22 mouse cellular contexts compared by ENCODE assay signal in genomic region chr2:101739914-101740313, GRCm38 (mm10).
A peak's percentile ranks its signal among the peaks of the same experiment; 100 is the strongest.
DNase-seq lines count a peak whose midpoint lies in the region; ATAC-seq and TF ChIP-seq lines count a peak whose summit lies in the region.
"Had no signal": no experiment of that assay in that cellular context is flagged by ENCODE, and none has a peak within 500 bp of the region (broad histone marks: within the 10 kb centered on the region; RNA-seq: fewer than 3 reads in every experiment).

No protein-coding gene starts in this region.

- WGBS in lung, embryonic 16.5 days: 53% methylated on average over 5 of the region's 5 CpGs
- WGBS in lung, postnatal 0 days: 61% methylated on average over 5 of the region's 5 CpGs

- ATAC-seq in lung, embryonic 16.5 days (ENCODE audit: low read depth): peak; percentile 76
- peak; percentile 89 for ATAC-seq in lung, postnatal 0 days
- ATAC-seq: forebrain, embryonic 15.5 days; hindbrain, embryonic 16.5 days; inflammation-experienced regulatory T-cells, adult 6 months had no signal

- peaks cover 18% of the 10 kb centered on the region; the same call in 1 of the 2 replicates for H3K4me1 ChIP-seq in lung, embryonic 16.5 days (replicated peaks; ENCODE audit: control insufficient read depth, insufficient read depth, low read length)
- H3K4me1 ChIP-seq in lung, postnatal 0 days (ENCODE audit: insufficient read depth, low read depth, low read length): no peaks in the 10 kb centered on the region
- H3K4me1 ChIP-seq: forebrain, embryonic 15.5 days; hindbrain, embryonic 12.5 days had no signal

- peak; percentile 93 for TF ChIP-seq EP300 in lung, postnatal 0 days (IDR thresholded peaks at IDR 0.05)

- peaks cover 4% of the 10 kb centered on the region; the same call in 1 of the 2 replicates for H3K36me3 ChIP-seq in lung, embryonic 16.5 days (ENCODE audit: control insufficient read depth, insufficient read depth, low read length)
- no peaks in the 10 kb centered on the region for H3K36me3 ChIP-seq in lung, postnatal 0 days (ENCODE audit: insufficient read depth, low read length)
- H3K36me3 ChIP-seq: embryonic facial prominence, embryonic 15.5 days; forebrain, embryonic 15.5 days; hindbrain, embryonic 12.5 days had no signal

- no peaks in the 10 kb centered on the region for H3K9me3 ChIP-seq in lung, embryonic 16.5 days (ENCODE audit: control insufficient read depth, low read length)
- H3K9me3 ChIP-seq in lung, postnatal 0 days (ENCODE audit: low read length): no peaks in the 10 kb centered on the region
- H3K9me3 ChIP-seq: embryonic facial prominence, embryonic 15.5 days; forebrain, embryonic 15.5 days; heart, embryonic 10.5 days; hindbrain, embryonic 12.5 days had no signal

- 0 out of 2 replicates have a peak, but pooled peaks have one; percentile 5 for TF ChIP-seq CTCF in lung, postnatal 0 days (IDR thresholded peaks at IDR 0.05)

- DNase-seq in embryo, embryonic 11 days: peak; percentile 20
- no peak for DNase-seq in embryo, embryonic 10.5 days (ENCODE audit: low spot score)
- DNase-seq in lung, postnatal 10 days: no peak
- peak; percentile 65 for DNase-seq in lung, postnatal 0 days (ENCODE audit: low spot score)
- no peak for DNase-seq in testis, postnatal 10 days (ENCODE audit: low spot score)
- no peak for DNase-seq in adrenal gland, adult 18-20 months (ENCODE audit: low spot score in 2 of 2)
- no peak for DNase-seq in ovary, postnatal 14 days (ENCODE audit: low spot score)
- DNase-seq: adrenal gland, postnatal 14 days; cerebellum, adult 11-12 months; cerebellum, adult 9-10 months; cerebellum, postnatal 25 days; gastrocnemius, postnatal 10 days; heart, adult 18-20 months; heart, postnatal 10 days; heart, postnatal 4 days had no signal

- H3K4me2 ChIP-seq in lung, embryonic 16.5 days (ENCODE audit: low read depth, low read length): no peak overlapping the region
- H3K4me2 ChIP-seq in lung, postnatal 0 days (replicated peaks; ENCODE audit: low read depth, low read length): no peak overlapping the region
- H3K4me2 ChIP-seq: embryonic facial prominence, embryonic 15.5 days; forebrain, embryonic 15.5 days; hindbrain, embryonic 12.5 days had no signal

- peak overlapping the region; percentile 64 for H3K27ac ChIP-seq in lung, embryonic 16.5 days (ENCODE audit: low read length)
- H3K27ac ChIP-seq in lung, postnatal 0 days (ENCODE audit: low read length): no peak overlapping the region
- H3K27ac ChIP-seq: embryonic facial prominence, embryonic 15.5 days; forebrain, embryonic 15.5 days; heart, embryonic 10.5 days; hindbrain, embryonic 12.5 days had no signal

- no peak overlapping the region for H3K9ac ChIP-seq in lung, embryonic 16.5 days (ENCODE audit: low read length)
- H3K9ac ChIP-seq in lung, postnatal 0 days (replicated peaks; ENCODE audit: low read depth): no peak overlapping the region
- H3K9ac ChIP-seq: embryonic facial prominence, embryonic 15.5 days; forebrain, embryonic 15.5 days; hindbrain, embryonic 12.5 days had no signal

- no peak overlapping the region for H3K4me3 ChIP-seq in lung, embryonic 16.5 days (ENCODE audit: low read length)
- H3K4me3 ChIP-seq in lung, postnatal 0 days (ENCODE audit: low read depth, low read length): no peak overlapping the region
- H3K4me3 ChIP-seq: embryonic facial prominence, embryonic 15.5 days; forebrain, embryonic 15.5 days; heart, embryonic 10.5 days; hindbrain, embryonic 12.5 days had no signal

- H3K27me3 ChIP-seq in lung, embryonic 16.5 days (ENCODE audit: control insufficient read depth, insufficient read depth, low read depth, low read length): no peaks in the 10 kb centered on the region
- H3K27me3 ChIP-seq in lung, postnatal 0 days (replicated peaks; ENCODE audit: insufficient read depth, low read length): no peaks in the 10 kb centered on the region
- H3K27me3 ChIP-seq: embryonic facial prominence, embryonic 15.5 days; forebrain, embryonic 15.5 days; hindbrain, embryonic 12.5 days had no signal

Comparison
In these comparisons a context has a peak if more than half of its experiments do, and no peak if none do; other contexts are left out.
1. DNase-seq: peak in embryo, embryonic 11 days (single experiment) and lung, postnatal 0 days (single experiment); none in embryo, embryonic 10.5 days (single experiment), lung, postnatal 10 days (single experiment), testis, postnatal 10 days (single experiment), adrenal gland, adult 18-20 months (0 of 2) and ovary, postnatal 14 days (single experiment).